In the genomic region with DNA sequence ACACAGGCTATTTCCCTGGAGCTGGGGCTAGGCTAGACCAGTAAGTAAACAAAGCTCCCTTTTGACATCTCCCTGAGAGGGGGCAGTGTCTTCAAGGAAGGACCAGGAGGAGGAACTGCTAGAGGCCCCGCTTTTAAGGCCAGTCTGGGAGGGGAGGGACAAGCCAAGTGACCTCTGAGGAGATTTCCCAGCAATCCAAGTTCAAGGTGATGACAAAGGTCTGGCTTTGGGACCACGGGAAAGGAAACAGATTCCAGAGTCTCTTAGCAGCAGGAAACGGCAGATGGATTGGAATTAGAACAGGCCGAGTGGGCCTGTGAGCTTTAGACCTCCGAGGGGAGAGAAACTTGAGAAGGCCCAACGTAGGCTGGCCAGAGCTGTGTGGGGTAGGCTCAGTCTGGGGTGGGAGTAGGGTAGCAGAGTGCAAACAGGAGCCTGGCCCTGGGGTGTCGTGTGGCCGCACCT, we compare ENCODE assay signal across 8 mouse cellular contexts.
DNase-seq lines count a peak whose midpoint lies in the region; ATAC-seq lines count a peak whose summit lies in the region.

No protein-coding gene starts in this region.

- DNase-seq in left cerebral cortex, postnatal 4 days, result peak; percentile 25
- DNase-seq in left cerebral cortex, postnatal 14 days (ENCODE audit: low spot score in 2 of 2), result no peak
- DNase-seq in kidney, adult 8-10 months, result peak; percentile 9 to 45
- peak; percentile 50 for DNase-seq in mesoderm, embryonic 11.5 days (ENCODE audit: low read depth, low spot score)
- no peak for DNase-seq in thymus, postnatal 4 days
- no peak for DNase-seq in right cerebral cortex, postnatal 36 days (ENCODE audit: low spot score in 2 of 2)
- DNase-seq in thymus, postnatal 36 days, result no peak

- no peaks in the 10 kb centered on the region for H3K9me3 ChIP-seq in heart, embryonic 12.5 days (replicated peaks)

- no peaks in the 10 kb centered on the region for H3K36me3 ChIP-seq in heart, embryonic 12.5 days

- peaks cover 38% of the 10 kb centered on the region for H3K4me1 ChIP-seq in heart, embryonic 12.5 days (replicated peaks)

- ATAC-seq in heart, embryonic 12.5 days (ENCODE audit: insufficient number of reproducible peaks, low FRiP score), result peak; percentile 76

- no peak overlapping the region for H3K9ac ChIP-seq in heart, embryonic 12.5 days

- H3K27me3 ChIP-seq in heart, embryonic 12.5 days (replicated peaks), result no peaks in the 10 kb centered on the region

- no peak overlapping the region for H3K4me3 ChIP-seq in heart, embryonic 12.5 days

- intact Hi-C loops in left cerebral cortex, postnatal 4 days (cut with DNase I), result no loop called here
- intact Hi-C loops in left cerebral cortex, postnatal 14 days (cut with DNase I), result no loop called here

- no peak overlapping the region for H3K4me2 ChIP-seq in heart, embryonic 12.5 days

- peak overlapping the region; percentile 90 for H3K27ac ChIP-seq in heart, embryonic 12.5 days (ENCODE audit: poor library complexity, severe bottlenecking)

- 19% methylated on average over 8 of the region's 8 CpGs for WGBS in heart, embryonic 12.5 days

Comparison
In these comparisons a context has a peak if more than half of its experiments do, and no peak if none do; other contexts are left out.
1. DNase-seq: peak in left cerebral cortex, postnatal 4 days (single experiment), kidney, adult 8-10 months (2 of 2) and mesoderm, embryonic 11.5 days (single experiment); none in left cerebral cortex, postnatal 14 days (0 of 2), thymus, postnatal 4 days (single experiment), right cerebral cortex, postnatal 36 days (0 of 2) and thymus, postnatal 36 days (0 of 2).